Mouse (Mus musculus): ENCODE measurements around the gene Coq7.
A peak's percentile ranks its signal among the peaks of the same experiment; 100 is the strongest.

The Coq7 gene

DNA sequence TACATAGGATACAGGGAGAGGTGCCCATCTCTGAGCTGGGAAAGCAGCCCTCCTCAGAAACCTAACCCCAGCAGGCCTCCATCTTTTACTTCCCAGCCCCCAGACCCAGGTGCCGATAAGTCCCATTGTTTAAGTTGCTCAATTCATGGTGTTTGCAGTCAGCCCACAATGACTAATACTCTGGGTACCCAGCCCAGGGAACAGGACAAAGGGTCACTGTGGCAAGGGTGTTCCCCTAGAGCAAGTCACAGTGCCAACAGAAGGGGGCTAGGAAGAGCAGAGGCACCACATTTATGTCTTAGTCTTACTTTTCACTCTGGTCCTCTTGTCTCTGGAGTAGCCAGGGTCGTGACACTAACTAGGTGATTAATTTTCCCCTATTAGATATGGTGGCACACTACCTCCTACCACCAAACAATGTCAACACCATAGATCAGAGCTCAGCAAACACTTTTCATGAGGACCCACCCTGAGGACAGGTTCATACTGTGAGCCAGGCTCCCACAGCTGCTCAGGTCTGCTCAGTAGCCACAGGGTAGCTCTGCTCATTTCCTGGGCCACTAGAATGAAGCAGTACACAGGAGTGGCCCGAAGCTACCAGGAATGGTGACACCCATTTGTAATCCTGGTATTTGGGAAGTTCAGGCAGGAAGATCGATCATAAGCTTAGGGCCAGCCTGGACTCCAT is 38.1 kb downstream of the Coq7 start:
- DNase-seq (ENCODE audit: low spot score in 2 of 2), result no peak

DNA sequence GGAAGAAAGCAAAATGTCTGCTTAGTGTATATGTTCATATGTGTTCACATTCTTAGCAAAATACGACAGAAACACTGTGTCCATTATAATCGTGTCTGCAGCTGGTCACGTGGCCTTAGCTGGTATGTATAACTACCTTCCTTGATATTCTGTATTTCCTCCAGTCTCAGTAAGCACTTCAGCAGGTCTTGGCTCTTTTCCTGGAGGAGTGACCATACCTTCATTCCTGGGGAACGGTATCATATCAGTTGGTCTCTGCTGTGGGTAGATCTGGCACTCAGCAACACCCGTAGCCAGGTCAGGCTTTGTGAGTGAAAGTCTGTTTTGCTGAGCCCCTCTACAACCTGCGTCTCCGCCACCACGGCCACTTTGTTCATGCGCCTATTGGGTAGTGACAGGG is 39.3 kb downstream of the Coq7 start:
- DNase-seq (ENCODE audit: low spot score in 2 of 2), result no peak

DNA sequence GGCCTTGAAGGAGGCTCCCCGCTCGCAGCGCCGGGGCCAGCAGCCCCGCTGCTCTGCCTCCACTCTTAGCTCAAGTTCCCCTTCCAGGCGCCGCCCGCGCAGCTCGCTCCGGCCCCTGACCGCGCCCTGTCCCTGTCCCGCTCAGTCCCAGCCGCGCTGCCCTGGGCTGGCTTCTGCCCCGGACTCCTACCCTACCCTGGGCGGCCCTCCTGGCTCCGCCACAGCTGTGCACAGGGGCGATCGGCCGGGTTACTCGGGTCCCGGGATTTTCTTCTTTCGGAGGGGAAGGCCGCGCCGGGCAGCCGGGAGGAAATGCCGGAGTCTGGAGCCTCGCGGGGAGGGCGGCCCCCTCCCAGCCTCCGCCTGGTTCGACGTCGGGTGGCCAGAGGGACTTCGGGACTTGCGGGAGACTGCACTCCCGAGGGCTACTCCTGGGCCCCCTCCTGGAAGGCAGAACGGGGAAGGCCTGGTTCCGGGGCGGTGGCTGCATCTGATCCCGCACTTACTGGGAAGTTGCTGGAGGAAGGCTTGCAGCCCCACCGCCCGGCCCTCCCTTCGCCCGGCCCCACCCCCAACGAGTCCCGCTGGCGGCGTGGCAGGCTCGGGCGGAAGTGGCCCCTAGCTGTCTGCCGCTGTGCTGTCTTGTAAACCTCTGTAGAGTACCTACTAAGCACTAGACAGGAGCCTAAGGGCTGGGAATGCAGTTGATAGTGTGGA is 41.6 kb downstream of the Coq7 start, which contains the start of gene Itpripl2:
Gene Itpripl2 (minus strand): TSS at position 545 of the 717 bp plus-strand sequence.
- DNase-seq (ENCODE audit: low spot score in 2 of 2), result peak; percentile 90 to 93

- DNase-seq (ENCODE audit: low spot score in 2 of 2), result peak in 1 of 2 experiments; percentile 25
These were observed 42.3 kb downstream of the Coq7 start for GRCm38 (mm10) chr7:118490666-118491430.

- no peak for DNase-seq (ENCODE audit: low spot score in 2 of 2)
These were observed 43.2 kb downstream of the Coq7 start for GRCm38 (mm10) chr7:118489706-118490665.

- no peak for DNase-seq (ENCODE audit: low spot score in 2 of 2)
These were observed 45.0 kb downstream of the Coq7 start for GRCm38 (mm10) chr7:118488060-118488664.

- DNase-seq (ENCODE audit: low spot score in 2 of 2), result no peak
These were observed 46.2 kb downstream of the Coq7 start for GRCm38 (mm10) chr7:118486917-118487316.

- DNase-seq (ENCODE audit: low spot score in 2 of 2), result no peak
These were observed 49.2 kb downstream of the Coq7 start for GRCm38 (mm10) chr7:118483996-118484395.

DNA sequence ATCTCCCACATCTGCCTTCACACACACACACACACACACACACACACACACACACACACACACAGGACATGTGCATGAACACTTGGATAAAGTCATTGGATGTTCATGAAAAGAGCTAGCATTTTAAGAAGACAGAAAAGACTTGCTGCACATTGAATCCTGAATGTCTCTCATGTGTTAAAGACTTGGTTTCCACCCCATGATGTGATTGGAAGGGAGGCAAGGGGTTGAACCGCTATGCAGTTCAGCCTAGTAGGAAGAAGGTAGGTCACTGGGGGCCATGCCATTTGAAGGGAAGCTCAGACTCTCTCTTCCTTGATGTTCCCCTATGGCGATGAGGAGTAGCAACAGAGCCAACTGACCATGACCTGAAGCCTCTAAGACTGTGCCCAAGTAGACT is 51.2 kb downstream of the Coq7 start:
- no peak for DNase-seq (ENCODE audit: low spot score in 2 of 2)

GRCm38 (mm10) chr7:118481047-118481810 is 51.9 kb downstream of the Coq7 start:
- DNase-seq (ENCODE audit: low spot score in 2 of 2), result peak; percentile 66 to 68

DNA sequence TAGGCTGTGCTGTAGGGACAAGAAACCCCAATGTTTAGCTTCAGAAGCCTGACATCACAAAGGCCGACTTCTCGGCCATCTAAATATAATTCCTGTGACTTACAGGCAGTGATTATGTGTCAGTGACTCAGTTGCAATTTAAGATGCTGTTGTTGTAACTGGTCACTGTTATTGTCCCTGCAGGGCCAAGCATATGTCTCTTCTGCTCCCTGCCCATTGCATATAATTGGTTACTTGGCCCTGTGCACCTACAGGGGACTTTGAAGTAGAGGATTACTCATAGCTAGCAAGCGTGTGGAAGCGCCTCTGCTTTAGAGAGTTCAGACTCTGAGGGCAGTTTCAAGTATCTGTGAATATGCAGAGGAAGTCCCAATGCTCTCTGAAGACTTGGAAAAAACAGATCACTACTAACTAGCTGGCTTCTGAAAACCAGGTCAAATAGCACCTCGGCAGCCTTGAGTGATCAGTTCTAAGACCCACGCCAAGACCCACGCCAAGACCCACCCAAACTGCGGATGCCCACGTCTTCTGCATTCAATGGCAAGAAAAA is 52.9 kb downstream of the Coq7 start:
- no peak for DNase-seq (ENCODE audit: low spot score in 2 of 2)

DNA sequence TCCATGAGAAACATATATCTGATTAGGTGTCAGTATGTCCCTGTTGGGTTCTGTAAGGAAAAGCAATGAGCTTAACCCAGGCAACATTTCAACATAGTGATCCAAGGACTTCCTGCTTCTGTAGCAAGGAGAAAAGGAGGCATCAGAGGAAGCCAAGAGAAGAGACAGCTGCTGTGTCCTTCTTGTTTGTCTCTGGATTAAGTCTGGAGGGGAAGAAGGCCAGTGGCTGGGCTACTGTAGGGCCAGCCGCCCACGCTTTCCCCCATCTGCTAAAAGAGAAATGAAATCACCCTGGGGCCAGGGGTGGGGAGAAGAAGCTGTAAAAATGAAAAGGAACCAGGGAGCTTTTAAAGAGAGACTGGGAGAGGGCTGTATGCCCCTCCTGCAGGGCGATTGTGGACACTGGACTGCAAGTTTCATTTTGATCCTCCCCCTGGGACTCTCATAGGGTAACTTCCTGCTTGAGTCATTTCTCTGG is 54.3 kb downstream of the Coq7 start:
- DNase-seq (ENCODE audit: low spot score in 2 of 2), result peak; percentile 88 to 92

GRCm38 (mm10) chr7:118476428-118476827 is 56.7 kb downstream of the Coq7 start:
- no peak for DNase-seq (ENCODE audit: low spot score in 2 of 2)

GRCm38 (mm10) chr7:118475008-118475705 is 58.0 kb downstream of the Coq7 start:
- peak; percentile 62 to 75 for DNase-seq (ENCODE audit: low spot score in 2 of 2)

DNA sequence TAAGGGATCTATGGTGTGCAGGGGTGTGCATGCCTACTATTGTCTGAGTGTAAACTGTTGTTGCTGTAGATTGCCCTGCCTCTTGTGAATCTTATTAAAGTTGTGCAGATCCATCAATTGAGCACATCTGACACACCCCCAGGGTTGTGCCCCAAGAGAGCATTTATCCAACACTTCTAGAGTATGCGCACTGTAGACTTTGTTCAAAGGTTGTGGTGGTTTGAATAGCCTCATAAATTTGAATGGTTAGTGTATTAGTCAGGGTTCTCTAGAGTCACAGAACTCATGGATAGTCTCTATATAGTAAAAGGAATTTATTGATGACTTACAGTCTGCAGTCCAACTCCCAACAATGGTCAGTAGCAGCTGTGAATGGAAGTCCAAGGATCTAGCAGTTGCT is 60.3 kb downstream of the Coq7 start:
- no peak for DNase-seq (ENCODE audit: low spot score in 2 of 2)

GRCm38 (mm10) chr7:118468060-118468459 is 65.1 kb downstream of the Coq7 start:
- peak; percentile 41 to 46 for DNase-seq (ENCODE audit: low spot score in 2 of 2)

GRCm38 (mm10) chr7:118464432-118464831 is 68.7 kb downstream of the Coq7 start:
- DNase-seq (ENCODE audit: low spot score in 2 of 2), result no peak

DNA sequence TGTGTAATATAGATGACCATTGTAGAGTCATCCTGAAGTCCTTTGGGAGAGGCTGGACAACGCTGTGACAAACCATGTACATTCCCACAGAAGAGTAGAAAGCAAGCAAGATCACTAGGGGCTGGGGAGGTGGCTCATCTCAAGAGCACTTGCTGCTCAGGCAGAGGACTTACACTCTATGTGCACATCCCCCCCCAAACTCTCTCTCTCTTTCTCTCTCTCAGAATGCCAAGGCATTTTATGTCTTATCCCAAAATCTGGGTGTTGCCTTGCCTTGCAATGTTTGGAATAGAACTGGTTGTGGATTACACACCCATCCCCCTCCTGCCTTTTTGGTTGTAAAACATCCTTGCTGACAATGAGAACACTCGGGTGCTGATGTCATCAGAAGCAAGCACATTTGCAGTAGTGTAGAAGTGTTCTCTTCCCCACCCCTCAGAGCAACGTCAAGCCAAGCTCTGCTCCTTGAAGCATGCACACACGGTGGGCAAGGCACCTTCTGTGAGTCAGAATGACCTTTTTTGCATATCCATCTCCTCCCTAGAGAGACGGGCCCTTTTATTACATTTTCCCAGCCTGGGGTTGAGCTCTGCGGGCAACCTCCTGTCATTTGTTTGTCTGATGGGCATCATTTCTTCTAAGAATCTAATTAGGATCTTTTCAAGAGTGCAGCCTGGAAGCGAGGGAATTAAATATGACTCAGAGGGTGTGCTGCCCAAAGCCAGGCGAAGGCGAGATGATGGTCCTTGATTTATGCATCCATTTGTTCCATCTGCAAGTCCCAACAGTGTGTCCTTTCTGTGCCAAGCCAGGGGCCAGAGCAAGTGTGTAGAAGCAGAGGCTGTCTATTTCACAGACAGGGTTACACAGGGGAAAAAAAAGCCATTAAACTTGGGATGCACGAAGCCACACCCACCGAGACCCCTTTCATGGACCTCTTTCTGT is 70.1 kb downstream of the Coq7 start:
- DNase-seq (ENCODE audit: low spot score in 2 of 2), result no peak

Measured in heart, adult 9 months (tissue).